ENCODE assay signal across 21 mouse cellular contexts in the genomic region with DNA sequence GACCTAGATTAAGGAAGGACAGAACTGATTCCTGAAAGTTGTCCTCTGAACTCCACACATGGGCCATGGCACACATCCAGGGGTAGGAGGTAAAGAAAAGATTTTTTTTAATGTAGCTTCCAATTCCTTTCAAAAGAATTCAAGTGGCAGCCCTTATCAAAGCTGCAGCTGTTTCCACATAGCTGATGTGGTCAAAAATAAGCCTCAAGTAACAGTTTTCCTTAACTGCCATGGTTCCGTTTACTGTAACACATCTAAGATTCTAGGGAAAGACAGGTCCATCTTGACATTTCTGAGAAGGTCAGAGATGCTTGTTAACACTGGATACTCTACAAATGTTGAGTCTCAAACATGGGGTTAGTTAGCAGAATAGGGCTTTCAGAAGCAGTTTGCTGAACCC. TPM values are rescaled to one million over a fixed set of nuclear protein-coding genes. Genes with fewer than 3 reads are reported as not detected.
"Had no signal": no experiment of that assay in that cellular context is flagged by ENCODE, and none has a peak within 500 bp of the region (broad histone marks: within the 10 kb centered on the region; RNA-seq: fewer than 3 reads in every experiment).

No protein-coding gene starts in this region.

- H3K9me3 ChIP-seq: megakaryocyte, embryonic 14.5 days; midbrain, embryonic 13.5 days; midbrain, embryonic 15.5 days; neural tube, embryonic 12.5 days had no signal

- ATAC-seq: midbrain, embryonic 13.5 days; midbrain, embryonic 15.5 days had no signal

- H3K4me2 ChIP-seq: lung, embryonic 14.5 days; midbrain, embryonic 11.5 days; midbrain, embryonic 13.5 days; midbrain, embryonic 15.5 days; neural tube, embryonic 12.5 days had no signal

- H3K4me3 ChIP-seq: megakaryocyte, embryonic 14.5 days; midbrain, embryonic 13.5 days; midbrain, embryonic 15.5 days; neural tube, embryonic 12.5 days had no signal

- H3K27me3 ChIP-seq: megakaryocyte, embryonic 14.5 days; midbrain, embryonic 13.5 days; midbrain, embryonic 15.5 days; neural tube, embryonic 12.5 days had no signal

- H3K4me1 ChIP-seq: midbrain, embryonic 13.5 days; midbrain, embryonic 15.5 days; neural tube, embryonic 12.5 days had no signal

- DNase-seq: lung, adult 18-20 months; lung, embryonic 14.5 days; lung, postnatal 10 days; lung, postnatal 4 days; retina, postnatal 1 day; right cerebral cortex, adult 18-20 months; right cerebral cortex, postnatal 25 days; right cerebral cortex, postnatal 4 days; spleen, adult 18-20 months; thymus, adult 18-20 months; thymus, postnatal 14 days; thymus, postnatal 36 days had no signal

- H3K36me3 ChIP-seq: midbrain, embryonic 13.5 days; midbrain, embryonic 15.5 days; neural tube, embryonic 12.5 days had no signal

- H3K27ac ChIP-seq: midbrain, embryonic 13.5 days; midbrain, embryonic 15.5 days; neural tube, embryonic 12.5 days had no signal

- H3K9ac ChIP-seq: lung, embryonic 14.5 days; midbrain, embryonic 13.5 days; midbrain, embryonic 15.5 days; neural tube, embryonic 12.5 days had no signal

RNA-seq across cellular contexts. Expression of gene Arx, which starts 34.9 kb away (rescaled TPM):
- total RNA-seq: monocyte, adult 5-6 weeks; neutrophil, adult 5-6 weeks had no signal
- polyA plus RNA-seq: lung, embryonic 14.5 days; lung, embryonic 16.5 days; thymus, postnatal 0 days had no signal
